Mouse (Mus musculus) retina, adult 2 months (tissue): ENCODE data around the gene Slc36a3.

ENCODE experiments used
- DNase-seq: peaks from one replicate; pipeline ENCODE4 v3.0.0-alpha.2; 2012; ENCODE audit warnings: low read depth, low spot score

Slc36a3 gene

DNA sequence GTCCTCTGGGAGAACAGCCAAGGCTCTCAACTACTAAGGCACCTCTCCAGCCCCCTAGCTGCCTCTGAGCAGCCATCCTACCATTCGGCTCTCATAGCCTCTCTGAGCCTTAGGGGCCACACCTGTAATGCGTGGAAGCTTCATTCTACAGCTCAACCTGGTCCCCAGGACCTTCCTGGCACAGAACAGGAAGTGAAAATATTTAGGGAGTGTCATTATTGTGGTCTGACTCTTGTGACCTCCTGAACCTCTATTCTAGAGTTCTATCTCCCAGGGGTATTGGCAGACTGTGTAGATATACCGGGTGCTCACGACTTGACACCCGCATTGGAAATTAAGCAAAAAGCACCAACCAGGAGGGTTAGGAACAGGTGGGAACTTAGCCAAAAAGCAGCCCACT is 75.3 kb downstream of the Slc36a3 start:
- no peak for DNase-seq

DNA sequence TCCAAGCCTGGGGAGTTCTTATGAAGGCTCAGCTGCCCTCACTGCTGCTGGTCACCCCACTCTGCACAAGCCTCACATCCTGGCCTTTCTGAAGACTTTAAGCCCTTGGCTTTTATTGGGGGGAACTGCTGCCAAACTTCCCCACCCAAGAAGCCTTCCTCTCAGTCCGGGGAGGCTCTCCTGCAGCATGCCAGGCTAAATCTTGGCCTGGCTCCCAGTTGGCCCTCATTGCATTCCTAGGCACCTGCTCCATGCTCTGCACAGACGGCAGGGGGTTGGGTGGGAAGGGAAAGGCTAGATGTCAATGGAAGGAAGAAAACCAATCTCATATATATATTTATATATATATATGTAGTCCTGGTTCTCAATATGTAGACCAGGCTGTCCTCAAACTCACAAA is 75.9 kb downstream of the Slc36a3 start:
- no peak for DNase-seq
